17 mouse cellular contexts compared by ENCODE assay signal in genomic region chrX:160804409-160805150, GRCm38 (mm10). TPM values are rescaled to one million over a fixed set of nuclear protein-coding genes. Genes with fewer than 3 reads are reported as not detected.
DNase-seq lines count a peak whose midpoint lies in the region; ATAC-seq and TF ChIP-seq lines count a peak whose summit lies in the region.
"Had no signal": no experiment of that assay in that cellular context is flagged by ENCODE, and none has a peak within 500 bp of the region (broad histone marks: within the 10 kb centered on the region; RNA-seq: fewer than 3 reads in every experiment).

No protein-coding gene starts in this region.

- H3K4me3 ChIP-seq in hindbrain, postnatal 0 days (ENCODE audit: low read length), result no peak overlapping the region
- no peak overlapping the region for H3K4me3 ChIP-seq in hindbrain, embryonic 11.5 days (ENCODE audit: low read depth, low read length)
- no peak overlapping the region for H3K4me3 ChIP-seq in heart, embryonic 11.5 days (ENCODE audit: low read depth, low read length)
- H3K4me3 ChIP-seq in stomach, postnatal 0 days (ENCODE audit: low read depth, low read length), result no peak overlapping the region
- H3K4me3 ChIP-seq: heart, embryonic 12.5 days; limb, embryonic 12.5 days had no signal

- H3K36me3 ChIP-seq in hindbrain, postnatal 0 days (ENCODE audit: insufficient read depth, low read length), result no peaks in the 10 kb centered on the region
- H3K36me3 ChIP-seq in hindbrain, embryonic 11.5 days (ENCODE audit: control insufficient read depth, insufficient read depth, low read length), result no peaks in the 10 kb centered on the region
- H3K36me3 ChIP-seq in heart, embryonic 11.5 days (ENCODE audit: control insufficient read depth, insufficient read depth, low read length), result no peaks in the 10 kb centered on the region
- H3K36me3 ChIP-seq in stomach, postnatal 0 days (ENCODE audit: control insufficient read depth, insufficient read depth, low read length), result no peaks in the 10 kb centered on the region
- H3K36me3 ChIP-seq: G1E; heart, embryonic 12.5 days; limb, embryonic 12.5 days had no signal

- no peaks in the 10 kb centered on the region for H3K4me1 ChIP-seq in hindbrain, postnatal 0 days (ENCODE audit: insufficient read depth, low read length)
- no peaks in the 10 kb centered on the region for H3K4me1 ChIP-seq in hindbrain, embryonic 11.5 days (replicated peaks; ENCODE audit: control insufficient read depth, insufficient read depth, low read length)
- H3K4me1 ChIP-seq in heart, embryonic 11.5 days (ENCODE audit: control insufficient read depth, insufficient read depth, low read length), result no peaks in the 10 kb centered on the region
- H3K4me1 ChIP-seq in stomach, postnatal 0 days (replicated peaks; ENCODE audit: control insufficient read depth, insufficient read depth), result no peaks in the 10 kb centered on the region
- H3K4me1 ChIP-seq: heart, embryonic 12.5 days; limb, embryonic 12.5 days had no signal

- no peaks in the 10 kb centered on the region for H3K27me3 ChIP-seq in hindbrain, postnatal 0 days (ENCODE audit: insufficient read depth, low read length)
- H3K27me3 ChIP-seq in hindbrain, embryonic 11.5 days (ENCODE audit: control insufficient read depth, insufficient read depth, low read length), result no peaks in the 10 kb centered on the region; the same call in 1 of the 2 replicates
- no peaks in the 10 kb centered on the region for H3K27me3 ChIP-seq in heart, embryonic 11.5 days (ENCODE audit: control insufficient read depth, insufficient read depth, low read length)
- H3K27me3 ChIP-seq in stomach, postnatal 0 days (ENCODE audit: control insufficient read depth, insufficient read depth, low read length), result no peaks in the 10 kb centered on the region
- H3K27me3 ChIP-seq: heart, embryonic 12.5 days had no signal

- ATAC-seq in hindbrain, postnatal 0 days, result no peak
- no peak for ATAC-seq in hindbrain, embryonic 11.5 days (ENCODE audit: low FRiP score)
- no peak for ATAC-seq in heart, embryonic 11.5 days (replicated peaks; ENCODE audit: insufficient number of reproducible peaks, low FRiP score, low TSS enrichment)
- ATAC-seq in stomach, postnatal 0 days (ENCODE audit: low FRiP score, low TSS enrichment), result no peak

- no peak for TF ChIP-seq CTCF in hindbrain, postnatal 0 days (IDR thresholded peaks at IDR 0.05; ENCODE audit: low read depth)
- TF ChIP-seq CTCF in stomach, postnatal 0 days (IDR thresholded peaks at IDR 0.05; ENCODE audit: low read depth), result no peak

- peak; percentile 2 for DNase-seq in hindbrain, postnatal 0 days (ENCODE audit: low spot score)
- DNase-seq in hindbrain, embryonic 11.5 days (ENCODE audit: low spot score), result no peak
- peak; percentile 3 for DNase-seq in ovary, adult 18-20 months (ENCODE audit: low spot score)
- DNase-seq in ovary, postnatal 14 days (ENCODE audit: low spot score), result no peak
- peak; percentile 58 for DNase-seq in adrenal gland, adult 8-10 months
- DNase-seq in stomach, postnatal 0 days (ENCODE audit: low spot score), result no peak
- DNase-seq: cerebellum, adult 8-10 months; gastrocnemius, postnatal 14 days; heart, postnatal 4 days; kidney, postnatal 4 days; lung, postnatal 14 days had no signal

- no peak overlapping the region for H3K4me2 ChIP-seq in hindbrain, postnatal 0 days (ENCODE audit: low read depth, low read length)
- H3K4me2 ChIP-seq in hindbrain, embryonic 11.5 days (replicated peaks; ENCODE audit: low read depth, low read length), result no peak overlapping the region
- H3K4me2 ChIP-seq in heart, embryonic 11.5 days, result no peak overlapping the region
- no peak overlapping the region for H3K4me2 ChIP-seq in stomach, postnatal 0 days (replicated peaks; ENCODE audit: low read depth)
- H3K4me2 ChIP-seq: heart, embryonic 12.5 days; limb, embryonic 12.5 days had no signal

- no peaks in the 10 kb centered on the region for H3K9me3 ChIP-seq in hindbrain, postnatal 0 days (ENCODE audit: low read length)
- no peaks in the 10 kb centered on the region for H3K9me3 ChIP-seq in hindbrain, embryonic 11.5 days (ENCODE audit: control insufficient read depth, low read length)
- no peaks in the 10 kb centered on the region for H3K9me3 ChIP-seq in heart, embryonic 11.5 days (replicated peaks; ENCODE audit: control insufficient read depth, low read length)
- no peaks in the 10 kb centered on the region for H3K9me3 ChIP-seq in stomach, postnatal 0 days (ENCODE audit: control insufficient read depth, low read length)
- H3K9me3 ChIP-seq: G1E; heart, embryonic 12.5 days; limb, embryonic 12.5 days had no signal

- no peak overlapping the region for H3K9ac ChIP-seq in hindbrain, postnatal 0 days (replicated peaks; ENCODE audit: low read length)
- no peak overlapping the region for H3K9ac ChIP-seq in hindbrain, embryonic 11.5 days (ENCODE audit: low read depth, low read length)
- no peak overlapping the region for H3K9ac ChIP-seq in heart, embryonic 11.5 days (ENCODE audit: low read depth, low read length)
- H3K9ac ChIP-seq in stomach, postnatal 0 days (ENCODE audit: low read length), result no peak overlapping the region
- H3K9ac ChIP-seq: heart, embryonic 12.5 days; limb, embryonic 12.5 days had no signal

- no peak overlapping the region for H3K27ac ChIP-seq in hindbrain, postnatal 0 days
- H3K27ac ChIP-seq in hindbrain, embryonic 11.5 days (ENCODE audit: low read depth, low read length), result no peak overlapping the region
- no peak overlapping the region for H3K27ac ChIP-seq in heart, embryonic 11.5 days (ENCODE audit: low read depth, low read length)
- H3K27ac ChIP-seq in stomach, postnatal 0 days (replicated peaks), result no peak overlapping the region
- H3K27ac ChIP-seq: limb, embryonic 12.5 days had no signal

- 73% methylated on average over 4 of the region's 4 CpGs for WGBS in hindbrain, postnatal 0 days
- 91% methylated on average over 4 of the region's 4 CpGs for WGBS in hindbrain, embryonic 11.5 days
- WGBS in heart, embryonic 11.5 days (ENCODE audit: insufficient replicate concordance), result 77% methylated on average over 4 of the region's 4 CpGs
- WGBS in stomach, postnatal 0 days, result 71% methylated on average over 4 of the region's 4 CpGs

- no peak for TF ChIP-seq EP300 in stomach, postnatal 0 days (optimal IDR thresholded peaks at IDR 0.05)

RNA-seq across cellular contexts. Expression of gene Rs1, which starts 36.8 kb away (rescaled TPM):
- total RNA-seq in hindbrain, postnatal 0 days (2014; rRNA removed), result not detected in 2 replicates
- 0.04 TPM in 1 of 2 replicates, not detected in the other for polyA plus RNA-seq in hindbrain, postnatal 0 days (2015; fragmentation: Nextera tagmentation; extraction: Ambion mirVana)
- polyA plus RNA-seq in hindbrain, embryonic 11.5 days (2014; fragmentation: Nextera tagmentation; extraction: Ambion mirVana), result 0.08 TPM in 1 of 2 replicates, not detected in the other
- total RNA-seq in adrenal gland, adult 8-10 months (2022), result under 1 TPM in 2 of 4 experiments, not detected in 2; 0.34 to 0.43 TPM
- not detected in 2 replicates for polyA plus RNA-seq in heart, embryonic 11.5 days (2014; fragmentation: Nextera tagmentation; extraction: Ambion mirVana)
- not detected in 2 replicates for polyA plus RNA-seq in stomach, postnatal 0 days (2015; fragmentation: Nextera tagmentation; extraction: Ambion mirVana)
- polyA plus RNA-seq: G1E; heart, embryonic 12.5 days; limb, embryonic 12.5 days; liver, embryonic 16.5 days; spleen, adult 2 months had no signal

Comparison
In these comparisons a context has a peak if more than half of its experiments do, and no peak if none do; other contexts are left out.
1. DNase-seq: peak in hindbrain, postnatal 0 days (single experiment), ovary, adult 18-20 months (single experiment) and adrenal gland, adult 8-10 months (single experiment); none in hindbrain, embryonic 11.5 days (single experiment), ovary, postnatal 14 days (single experiment) and stomach, postnatal 0 days (single experiment).